Mouse (Mus musculus) spleen, adult 2 months (tissue): ENCODE measurements around the gene Tns1.

Experiments used
- CTCF ChIP-seq: fragments of 200-500 bp; IDR thresholded peaks from 2 replicates; pipeline ENCODE4 v1.5.1; 2011; ENCODE audit warnings: mild to moderate bottlenecking, inconsistent platforms; ENCODE audit not compliant: insufficient read depth, insufficient read length, insufficient replicate concordance; ENCODE audit errors: extremely low read depth
- POLR2A ChIP-seq: fragments of 200-500 bp; IDR thresholded peaks from 2 replicates; pipeline ENCODE4 v1.6.1; 2011; ENCODE audit warnings: low read depth, low read length, inconsistent platforms

- TF ChIP-seq CTCF (no peak), POLR2A (no peak)
Measured at GRCm38 (mm10) chr1:74150101-74150500, 25.9 kb upstream of the Tns1 start.
